Mouse (Mus musculus): ENCODE data around the gene Sh3pxd2b. TPM values are rescaled to one million over a fixed set of nuclear protein-coding genes. Genes with fewer than 3 reads are reported as not detected.

The Sh3pxd2b gene
- total RNA-seq, 2 experiments from 2014 or later: 4.5 to 6.0 TPM

- intact Hi-C loops (cut with DNase I): no loop called here
- DNase-seq: no peak
These were observed 72.4 kb downstream of the Sh3pxd2b start for GRCm38 (mm10) chr11:32420001-32420400.

GRCm38 (mm10) chr11:32423311-32423710 is 75.7 kb downstream of the Sh3pxd2b start:
- DNase-seq: no peak
- intact Hi-C loops (cut with DNase I): no loop called here

- intact Hi-C loops (cut with DNase I): no loop called here
- DNase-seq: no peak
These were observed 77.0 kb downstream of the Sh3pxd2b start for GRCm38 (mm10) chr11:32424600-32424999.

GRCm38 (mm10) chr11:32425043-32425658 is 77.5 kb downstream of the Sh3pxd2b start:
- intact Hi-C loops (cut with DNase I): no loop called here
- DNase-seq: no peak

GRCm38 (mm10) chr11:32427537-32427936 is 79.9 kb downstream of the Sh3pxd2b start:
- no peak for DNase-seq
- intact Hi-C loops (cut with DNase I): no loop called here

GRCm38 (mm10) chr11:32435410-32436060 is 87.9 kb downstream of the Sh3pxd2b start:
- peak; percentile 60 for DNase-seq
- intact Hi-C loops (cut with DNase I): no loop called here

GRCm38 (mm10) chr11:32442576-32442975 is 95.0 kb downstream of the Sh3pxd2b start:
- intact Hi-C loops (cut with DNase I): no loop called here
- no peak for DNase-seq

- no peak for DNase-seq
- intact Hi-C loops (cut with DNase I): no loop called here
These were observed 96.6 kb downstream of the Sh3pxd2b start for GRCm38 (mm10) chr11:32444266-32444665.

GRCm38 (mm10) chr11:32445135-32445534 is 97.5 kb downstream of the Sh3pxd2b start:
- intact Hi-C loops (cut with DNase I): no loop called here
- DNase-seq: no peak

GRCm38 (mm10) chr11:32445637-32446226 is 98.1 kb downstream of the Sh3pxd2b start:
- intact Hi-C loops (cut with DNase I): no loop called here
- no peak for DNase-seq

- intact Hi-C loops (cut with DNase I): loop anchor here (1.0 to 10.0 kb wide), 4 partner anchors 103 to 715 kb away; partner anchors contain the start of genes Npm1 and Sh3pxd2b
- DNase-seq: peak; percentile 38 to 53
These were observed 102.6 kb downstream of the Sh3pxd2b start for GRCm38 (mm10) chr11:32450216-32450615.

- no peak for DNase-seq
- intact Hi-C loops (cut with DNase I): loop anchor here (2.0 to 10.0 kb wide), 3 partner anchors 104 to 713 kb away; partner anchors contain the start of genes Npm1 and Sh3pxd2b
These were observed 103.7 kb downstream of the Sh3pxd2b start for GRCm38 (mm10) chr11:32451306-32451705.

GRCm38 (mm10) chr11:32452745-32453144 is 105.1 kb downstream of the Sh3pxd2b start:
- no peak for DNase-seq

GRCm38 (mm10) chr11:32453353-32453915 is 105.8 kb downstream of the Sh3pxd2b start:
- DNase-seq: no peak
- intact Hi-C loops (cut with DNase I): loop anchor here (5.0 to 10.0 kb wide), 2 partner anchors 106 to 711 kb away; partner anchors contain the start of genes Npm1 and Sh3pxd2b

More at GRCm38 (mm10) chr11:32452745-32453144, 105.1 kb downstream of the Sh3pxd2b start:
- intact Hi-C loops (cut with DNase I): loop anchor here (5.0 to 10.0 kb wide), 2 partner anchors 105 to 712 kb away; partner anchors contain the start of genes Npm1 and Sh3pxd2b

- DNase-seq: peak in 1 of 2 experiments; percentile 30
- intact Hi-C loops (cut with DNase I): loop anchor here (5.0 to 10.0 kb wide), 2 partner anchors 107 to 710 kb away; partner anchors contain the start of genes Npm1 and Sh3pxd2b
These were observed 106.7 kb downstream of the Sh3pxd2b start for GRCm38 (mm10) chr11:32454231-32454799.

GRCm38 (mm10) chr11:32454800-32455506 is 107.3 kb downstream of the Sh3pxd2b start, which contains the start of gene Ubtd2:
Gene Ubtd2 (plus strand): TSS chr11:32455370.
- DNase-seq: peak; percentile 99
- intact Hi-C loops (cut with DNase I): loop anchor here (1.0 to 10.0 kb wide), 3 partner anchors 77 to 710 kb away; partner anchors contain the start of genes Efcab9, Npm1 and Sh3pxd2b

GRCm38 (mm10) chr11:32455507-32456141 is 108.0 kb downstream of the Sh3pxd2b start:
- DNase-seq: peak; percentile 30 to 61
- intact Hi-C loops (cut with DNase I): loop anchor here (1.0 to 10.0 kb wide), 3 partner anchors 33 to 709 kb away; partner anchors contain the start of genes Efcab9 and Npm1

GRCm38 (mm10) chr11:32456356-32456755 is 108.7 kb downstream of the Sh3pxd2b start:
- intact Hi-C loops (cut with DNase I): loop anchor here (2.0 to 10.0 kb wide), 2 partner anchors 32 to 708 kb away; partner anchors contain the start of gene Npm1
- no peak for DNase-seq

GRCm38 (mm10) chr11:32464282-32464681 is 116.7 kb downstream of the Sh3pxd2b start:
- DNase-seq: no peak
- intact Hi-C loops (cut with DNase I): no loop called here

Data from heart, postnatal 36 days (tissue).